Mouse (Mus musculus): ENCODE data around the gene Syn1.

The Syn1 gene

DNA sequence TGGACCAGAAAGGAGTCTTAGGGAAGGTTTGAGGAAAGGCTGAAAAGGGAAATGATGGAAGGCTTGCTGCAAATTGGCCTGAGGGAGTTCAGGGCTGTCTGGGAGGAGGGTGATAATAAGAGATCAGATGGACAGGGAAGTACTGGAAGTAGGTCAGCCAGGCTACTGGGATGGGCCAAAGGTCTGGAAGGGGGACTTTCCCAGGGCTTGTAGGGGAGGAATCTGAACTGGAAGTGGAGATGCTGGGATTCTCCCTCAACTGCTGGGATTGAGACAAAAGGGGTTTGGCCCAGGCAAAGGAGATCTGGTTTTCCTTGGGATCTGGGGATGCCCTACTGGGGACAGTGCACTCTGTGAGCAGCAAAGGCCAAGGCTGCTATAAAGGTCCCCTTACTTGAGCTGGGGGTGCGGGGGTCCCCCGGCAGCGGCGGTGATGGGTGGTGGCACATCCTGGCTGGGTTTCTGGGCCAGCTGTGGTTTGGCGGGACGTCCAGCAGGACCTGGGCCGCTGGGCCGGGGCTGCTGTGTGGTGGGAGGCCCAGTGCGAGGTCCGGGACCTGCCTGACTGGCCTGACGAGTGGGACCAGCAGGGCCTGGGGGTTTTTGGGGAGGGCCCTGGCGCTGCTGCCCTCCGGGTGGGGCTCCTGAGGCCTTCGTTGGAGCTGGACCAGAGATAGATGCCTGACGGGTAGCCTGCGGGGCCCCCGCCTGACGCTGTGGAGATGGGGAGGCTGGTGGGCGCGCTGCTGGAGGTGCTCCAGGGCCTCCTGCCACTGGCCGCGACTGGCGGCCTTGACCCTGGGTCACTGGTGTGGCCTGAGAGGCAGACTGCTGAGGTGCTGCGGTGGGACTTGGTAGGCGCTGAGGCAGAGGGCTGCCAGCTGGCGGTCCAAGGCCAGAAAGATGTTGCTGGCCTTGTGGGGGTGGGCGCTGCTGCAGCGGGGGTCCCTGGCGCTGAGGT, 58.4 kb downstream of the Syn1 start:
- no peak for DNase-seq (ENCODE audit: low spot score in 2 of 2)

DNA sequence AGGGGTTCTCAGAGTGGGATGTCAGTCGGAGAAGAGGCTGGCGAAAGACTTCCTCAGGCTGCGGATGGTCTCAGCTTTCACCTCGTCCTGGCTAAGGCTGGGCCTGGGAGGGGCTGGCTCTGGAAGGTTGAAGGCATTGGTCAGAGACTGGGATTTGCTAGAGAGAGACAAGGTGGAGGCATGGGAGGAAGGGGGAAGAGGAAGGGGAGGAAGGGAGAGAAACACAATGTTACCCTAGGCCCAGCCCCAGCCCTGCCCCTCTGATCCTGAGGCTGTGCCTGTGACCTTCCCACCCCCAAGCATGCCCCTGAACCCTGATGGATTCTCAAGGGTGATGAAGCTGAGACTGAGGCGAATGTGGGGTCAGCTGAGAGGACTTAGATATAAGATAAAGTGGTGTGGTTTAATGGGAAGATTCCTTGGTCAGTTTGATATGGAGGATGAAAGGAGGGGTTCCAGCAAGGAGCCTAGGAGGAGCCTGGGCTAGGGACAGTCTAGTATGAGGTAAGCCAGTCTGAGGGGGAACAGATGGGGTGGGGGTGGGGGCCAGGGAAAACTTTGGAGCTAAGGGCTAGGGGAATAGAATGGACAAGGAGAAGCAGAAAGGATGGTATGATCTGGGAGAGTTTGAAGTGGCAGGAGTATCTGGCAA, 59.2 kb downstream of the Syn1 start:
- DNase-seq (ENCODE audit: low spot score in 2 of 2), result no peak

DNA sequence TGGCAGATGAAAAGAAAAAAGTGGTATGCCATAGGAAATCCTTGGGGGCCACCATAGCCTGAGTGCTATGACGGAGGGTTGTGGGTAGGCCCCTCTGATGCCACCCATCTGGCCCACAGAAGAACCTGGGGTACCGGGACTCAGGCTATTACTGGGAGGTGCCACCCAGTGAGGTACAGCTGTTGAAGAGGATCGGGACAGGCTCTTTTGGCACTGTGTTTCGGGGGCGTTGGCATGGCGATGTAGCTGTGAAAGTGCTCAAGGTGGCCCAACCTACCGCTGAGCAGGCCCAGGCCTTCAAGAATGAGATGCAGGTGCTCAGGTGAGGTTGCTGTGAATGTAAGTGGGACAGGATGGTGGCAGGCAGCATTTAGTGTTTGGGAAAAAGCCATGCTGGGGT, 67.0 kb downstream of the Syn1 start:
- no peak for DNase-seq (ENCODE audit: low spot score in 2 of 2)

DNA sequence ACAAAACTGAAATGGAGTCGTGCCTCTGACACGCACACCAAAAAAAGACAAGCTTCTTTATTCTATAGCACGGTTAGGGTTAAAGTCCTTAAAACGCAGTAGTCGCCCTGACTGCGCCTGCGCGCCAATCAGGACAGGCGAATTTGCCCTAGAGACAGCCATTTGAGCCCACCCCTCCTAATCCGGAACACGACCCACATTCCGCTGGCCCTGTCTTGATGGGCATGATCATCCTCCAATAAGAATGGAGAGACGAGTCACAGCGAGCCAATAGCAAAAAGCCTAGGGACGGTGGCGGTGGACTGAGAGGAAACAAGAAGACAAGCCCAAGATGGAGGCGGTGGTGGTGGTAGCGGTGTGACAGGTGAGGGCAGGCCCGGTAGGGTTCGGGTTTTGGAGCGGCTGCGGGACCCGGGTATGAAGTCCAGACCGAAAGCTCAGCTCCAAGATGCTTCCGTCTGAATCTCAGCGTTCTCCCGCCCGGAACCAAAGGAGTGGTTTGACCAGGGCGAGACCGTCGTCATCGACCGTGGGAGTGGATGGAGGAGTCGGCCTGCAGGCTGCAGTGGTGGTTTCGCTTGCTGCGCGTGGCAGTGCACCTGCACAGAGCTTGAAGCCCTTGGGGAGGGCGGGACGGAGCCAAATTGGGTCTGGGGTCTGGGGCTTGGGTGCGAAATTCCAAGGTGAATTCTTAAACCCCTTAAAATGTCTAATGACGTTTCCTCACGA, 72.4 kb downstream of the Syn1 start:
- peak; percentile 94 for DNase-seq (ENCODE audit: low spot score in 2 of 2)

DNA sequence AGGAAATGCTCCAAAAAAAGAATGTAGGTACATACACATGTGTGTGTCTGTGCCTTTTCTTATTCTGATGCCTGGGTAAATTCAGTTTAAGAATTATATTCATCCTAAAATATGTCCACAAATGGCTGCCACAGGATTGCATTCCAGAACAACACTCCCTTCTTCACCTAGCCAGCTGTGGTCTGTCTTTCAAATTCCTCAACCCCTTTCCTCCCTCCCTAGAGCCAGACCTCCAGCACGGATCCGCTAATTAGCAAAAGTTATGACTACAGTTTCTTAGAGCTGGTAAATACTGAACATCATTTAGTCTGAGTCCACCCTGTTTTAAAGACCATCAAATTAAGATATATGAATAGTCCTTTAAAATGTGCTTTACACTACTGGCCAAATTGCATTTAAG, 73.0 kb downstream of the Syn1 start:
- no peak for DNase-seq (ENCODE audit: low spot score in 2 of 2)

DNA sequence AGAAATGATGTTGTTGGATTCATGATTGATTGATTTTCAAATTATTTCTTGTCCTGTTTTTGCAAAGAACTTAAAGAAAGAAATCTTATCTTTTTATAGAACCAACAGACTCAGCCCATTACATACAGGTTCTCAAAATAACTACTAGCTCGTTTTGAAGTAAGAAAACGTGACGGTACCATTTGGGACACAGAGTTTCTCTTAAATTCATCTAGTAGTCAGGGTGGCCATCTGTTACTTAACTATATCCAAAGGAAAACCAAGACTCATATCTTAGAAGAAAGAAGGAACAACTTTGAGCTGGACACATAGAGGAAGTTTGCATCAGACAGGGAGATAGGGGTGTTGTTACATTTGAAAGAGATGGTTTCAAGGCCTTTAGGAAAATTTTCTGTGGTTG, 73.6 kb downstream of the Syn1 start:
- DNase-seq (ENCODE audit: low spot score in 2 of 2), result no peak

DNA sequence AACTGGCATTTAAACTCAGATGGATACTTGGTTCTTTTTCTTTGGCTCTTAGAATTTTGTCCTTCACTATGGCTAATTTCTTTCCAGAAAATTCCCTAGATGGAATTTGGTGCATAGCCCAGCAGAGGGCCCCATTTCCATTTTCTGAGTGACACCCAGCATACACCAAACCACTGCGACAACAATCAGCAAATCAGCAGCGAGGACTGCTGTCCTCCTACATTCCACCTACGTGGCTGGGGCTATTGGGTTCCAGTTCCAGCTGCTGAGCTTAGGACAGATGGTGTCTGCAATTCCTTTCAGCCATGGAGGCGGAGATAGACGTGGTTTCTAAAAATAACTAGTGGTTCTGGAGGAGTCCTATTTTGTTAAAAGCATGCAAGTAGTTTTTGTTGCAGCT, 91.9 kb downstream of the Syn1 start:
- DNase-seq (ENCODE audit: low spot score in 2 of 2), result no peak

DNA sequence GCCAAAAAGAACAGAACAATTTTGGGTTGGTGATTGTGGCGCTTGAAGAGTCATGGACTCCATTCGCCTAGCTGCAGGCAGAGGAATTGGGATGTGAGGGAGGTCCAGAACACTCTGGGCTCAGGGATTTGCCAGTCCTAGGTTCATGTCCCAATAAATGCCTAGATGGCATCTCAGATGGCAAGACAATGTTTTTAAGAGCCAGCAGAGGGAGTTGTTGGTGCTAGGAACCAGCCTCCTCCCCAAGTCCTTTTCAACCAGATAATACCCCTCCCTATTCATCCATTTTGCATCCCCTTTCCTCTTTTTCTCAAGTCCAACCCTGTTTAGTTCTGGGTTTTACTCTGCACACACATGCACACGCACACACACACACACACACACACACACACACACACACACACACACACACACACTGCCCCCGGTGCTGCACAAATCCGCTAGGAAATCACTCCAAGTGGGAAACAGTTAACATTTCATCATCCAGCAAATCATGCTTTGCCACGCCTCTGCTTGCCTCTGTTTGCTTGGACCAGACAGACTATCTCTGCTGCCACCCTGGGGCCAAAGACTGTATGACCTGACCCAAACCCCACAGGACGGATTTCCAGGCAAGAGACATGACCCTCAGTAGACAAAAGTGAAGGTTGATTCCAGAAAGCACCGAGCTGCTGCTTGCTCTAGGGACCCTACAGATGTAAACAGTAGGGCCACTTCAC, 100.9 kb downstream of the Syn1 start:
- DNase-seq (ENCODE audit: low spot score in 2 of 2), result peak; percentile 35 to 43

DNA sequence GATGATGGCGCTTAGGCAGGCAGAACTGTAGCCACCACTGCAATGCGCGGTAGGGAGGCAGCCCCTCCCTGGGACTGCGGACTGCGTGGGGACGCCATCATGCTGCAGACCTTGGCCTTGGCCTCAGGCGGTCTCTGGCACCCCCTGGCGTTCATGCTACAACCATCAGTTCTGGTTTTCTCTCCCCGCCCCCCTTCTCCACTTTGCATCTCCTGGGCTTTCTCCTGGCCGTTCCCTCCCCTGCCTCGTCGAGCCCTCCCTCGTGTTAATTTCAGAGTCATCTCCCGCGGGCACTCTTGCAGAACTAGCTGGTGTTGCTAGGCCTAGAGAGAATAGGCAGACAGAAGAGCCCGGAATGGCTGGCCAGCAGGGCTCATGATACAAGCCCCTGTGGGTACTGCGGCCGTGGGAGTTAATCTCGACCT, 101.6 kb downstream of the Syn1 start:
- DNase-seq (ENCODE audit: low spot score in 2 of 2), result peak; percentile 70 to 82

DNA sequence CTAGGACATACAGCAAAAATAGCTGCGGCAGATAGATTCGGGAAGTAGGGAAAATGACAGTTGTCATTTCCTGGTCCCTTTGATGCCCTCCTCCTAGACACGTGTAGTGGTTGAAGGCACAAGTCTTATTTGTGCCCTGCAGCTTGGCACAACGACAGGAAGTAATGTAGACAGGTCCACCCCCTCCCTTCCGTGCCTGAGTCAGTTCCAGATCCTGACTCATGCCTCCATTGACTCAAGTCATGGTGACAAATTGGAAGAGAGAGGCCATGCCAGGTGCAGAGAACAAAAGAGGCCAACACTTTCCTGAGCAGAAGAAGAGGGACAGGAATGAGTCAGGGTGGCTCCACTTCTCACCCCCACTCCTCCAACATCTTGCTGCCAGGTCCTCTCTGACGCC, 103.8 kb downstream of the Syn1 start:
- peak; percentile 4 to 5 for DNase-seq (ENCODE audit: low spot score in 2 of 2)
